Mouse (Mus musculus) naive thymus-derived CD4-positive, alpha-beta T cell, adult 2 months (primary cell): ENCODE measurements around the gene Ccdc82.

Source experiments
- DNase-seq: peaks from one replicate; pipeline ENCODE4 v3.0.0-alpha.2; 2011; ENCODE audit warnings: low read depth

The Ccdc82 gene

GRCm38 (mm10) chr9:13299190-13299589, 52.4 kb downstream of the Ccdc82 start:
- DNase-seq: peak; percentile 22

GRCm38 (mm10) chr9:13300041-13300441, 53.3 kb downstream of the Ccdc82 start:
- DNase-seq: peak; percentile 57

GRCm38 (mm10) chr9:13300891-13301782, 54.4 kb downstream of the Ccdc82 start:
- peak; percentile 57 for DNase-seq

- no peak for DNase-seq
Measured at GRCm38 (mm10) chr9:13302183-13302825, 55.5 kb downstream of the Ccdc82 start.

- no peak for DNase-seq
Measured at GRCm38 (mm10) chr9:13303099-13303771, 56.5 kb downstream of the Ccdc82 start.

- peak; percentile 48 for DNase-seq
Measured at GRCm38 (mm10) chr9:13303976-13304375, 57.2 kb downstream of the Ccdc82 start.

- DNase-seq: no peak
Measured at GRCm38 (mm10) chr9:13306471-13306870, 59.7 kb downstream of the Ccdc82 start.

- DNase-seq: no peak
Measured at GRCm38 (mm10) chr9:13307226-13307625, 60.5 kb downstream of the Ccdc82 start.

- DNase-seq: no peak
Measured at GRCm38 (mm10) chr9:13308718-13309117, 62.0 kb downstream of the Ccdc82 start.

GRCm38 (mm10) chr9:13309807-13310206, 63.1 kb downstream of the Ccdc82 start:
- no peak for DNase-seq

- DNase-seq: no peak
Measured at GRCm38 (mm10) chr9:13310236-13310635, 63.5 kb downstream of the Ccdc82 start.

GRCm38 (mm10) chr9:13311094-13311493, 64.3 kb downstream of the Ccdc82 start:
- DNase-seq: peak; percentile 32

- no peak for DNase-seq
Measured at GRCm38 (mm10) chr9:13313923-13314322, 67.2 kb downstream of the Ccdc82 start.

GRCm38 (mm10) chr9:13314577-13315004, 67.8 kb downstream of the Ccdc82 start:
- no peak for DNase-seq

- no peak for DNase-seq
Measured at GRCm38 (mm10) chr9:13315393-13315792, 68.6 kb downstream of the Ccdc82 start.

GRCm38 (mm10) chr9:13319566-13319965, 72.8 kb downstream of the Ccdc82 start:
- DNase-seq: no peak

- DNase-seq: peak; percentile 54
Measured at GRCm38 (mm10) chr9:13320800-13321364, 74.1 kb downstream of the Ccdc82 start.

- peak; percentile 65 for DNase-seq
Measured at GRCm38 (mm10) chr9:13323074-13323473, 76.3 kb downstream of the Ccdc82 start.

GRCm38 (mm10) chr9:13323612-13324011, 76.9 kb downstream of the Ccdc82 start:
- peak; percentile 67 for DNase-seq
